Mouse (Mus musculus): Measurements from ENCODE around the gene Syde1. TPM values are rescaled to one million over a fixed set of nuclear protein-coding genes. Genes with fewer than 3 reads are reported as not detected.

Syde1 gene
- polyA plus RNA-seq, 1 experiment: 1.4 TPM

DNA sequence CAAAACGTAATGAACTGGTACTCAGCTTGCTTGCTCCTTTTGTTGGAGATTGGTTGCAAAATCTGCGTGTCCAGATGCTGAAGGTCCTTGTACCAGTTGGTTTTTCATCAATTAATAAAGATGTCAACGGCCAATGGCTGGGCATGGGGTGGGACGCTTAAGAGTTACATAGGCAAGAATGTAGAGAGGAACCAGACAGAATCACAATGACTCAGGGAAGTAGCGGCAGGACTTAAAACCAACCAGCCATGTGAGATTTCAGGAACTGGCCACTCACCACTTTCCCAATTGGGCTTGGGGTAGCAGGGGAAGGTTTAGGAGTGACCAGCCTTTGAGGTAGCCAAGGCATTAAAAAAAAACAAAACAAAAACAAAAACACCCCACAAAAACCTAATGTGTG is 8.1 kb upstream of the Syde1 start:
- TF ChIP-seq POLR2A (IDR thresholded peaks at IDR 0.05; ENCODE audit: control insufficient read depth, low read depth, low read length) (no peak), CTCF (IDR thresholded peaks at IDR 0.05; ENCODE audit: control insufficient read depth, insufficient read depth, insufficient replicate concordance, low read depth, low read length) (no peak)
- Histone ChIP-seq H3K27me3 (ENCODE audit: control insufficient read depth, insufficient read depth, low read length) (no peaks in the 10 kb centered on the region), H3K4me1 (ENCODE audit: control insufficient read depth, insufficient read depth, low read length) (peaks cover 2% of the 10 kb centered on the region; the same call in 1 of the 2 replicates), H3K36me3 (ENCODE audit: control insufficient read depth, insufficient read depth, low read length) (no peaks in the 10 kb centered on the region), H3K4me3 (ENCODE audit: control insufficient read depth, low read depth, low read length) (no peak overlapping the region), H3K27ac (ENCODE audit: control insufficient read depth, insufficient read depth, low read depth, low read length) (no peak overlapping the region)

DNA sequence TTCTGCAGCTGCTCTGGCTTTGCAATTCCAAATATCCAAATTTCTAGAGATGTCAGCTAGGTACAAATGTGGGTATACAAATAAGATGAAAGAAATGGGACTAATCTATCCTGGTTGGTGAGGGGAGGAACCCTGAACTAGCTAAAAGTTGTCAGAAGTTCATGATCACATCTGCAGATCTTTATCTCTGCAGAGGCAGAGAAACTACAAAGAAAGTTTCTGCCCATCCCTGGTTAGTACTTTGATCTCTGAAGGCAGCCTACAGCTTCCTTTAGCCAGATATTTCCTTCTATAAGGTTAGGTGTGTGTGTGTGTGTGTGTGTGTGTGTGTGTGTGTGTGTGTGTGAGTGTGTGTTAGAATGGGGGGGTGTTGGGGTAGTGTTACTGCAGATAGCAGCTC is 2.8 kb upstream of the Syde1 start:
- peaks cover 2% of the 10 kb centered on the region for H3K4me1 ChIP-seq (ENCODE audit: control insufficient read depth, insufficient read depth, low read length)
- H3K27me3 ChIP-seq (ENCODE audit: control insufficient read depth, insufficient read depth, low read length): no peaks in the 10 kb centered on the region; the same call in 1 of the 2 replicates
- no peaks in the 10 kb centered on the region for H3K36me3 ChIP-seq (ENCODE audit: control insufficient read depth, insufficient read depth, low read length)
- no peak overlapping the region for H3K27ac ChIP-seq (ENCODE audit: control insufficient read depth, insufficient read depth, low read depth, low read length)
- no peak for TF ChIP-seq POLR2A (IDR thresholded peaks at IDR 0.05; ENCODE audit: control insufficient read depth, low read depth, low read length)
- TF ChIP-seq CTCF (IDR thresholded peaks at IDR 0.05; ENCODE audit: control insufficient read depth, insufficient read depth, insufficient replicate concordance, low read depth, low read length): no peak
- no peak overlapping the region for H3K4me3 ChIP-seq (ENCODE audit: control insufficient read depth, low read depth, low read length)

DNA sequence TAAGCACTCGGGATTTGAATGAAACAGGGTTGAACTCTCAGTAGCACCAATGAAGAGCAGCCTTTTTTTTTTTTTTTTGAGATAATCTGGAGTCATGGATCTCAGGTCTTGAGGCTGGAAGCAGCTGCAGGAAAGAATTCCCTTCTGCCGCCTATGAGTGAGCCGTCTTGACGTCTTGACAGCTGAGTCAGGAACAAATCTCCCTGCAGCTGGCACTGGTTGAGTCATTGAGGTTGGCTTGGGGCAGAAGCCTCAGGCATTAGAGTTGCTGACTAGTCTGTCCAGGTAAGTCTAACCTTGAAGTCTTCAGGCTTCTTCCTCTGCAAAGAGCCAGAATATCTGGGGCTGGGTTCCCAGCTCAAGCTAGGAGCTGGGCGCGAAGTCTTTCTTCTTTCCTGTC is 2.4 kb upstream of the Syde1 start:
- H3K36me3 ChIP-seq (ENCODE audit: control insufficient read depth, insufficient read depth, low read length): no peaks in the 10 kb centered on the region
- H3K27me3 ChIP-seq (ENCODE audit: control insufficient read depth, insufficient read depth, low read length): no peaks in the 10 kb centered on the region; the same call in 1 of the 2 replicates
- TF ChIP-seq CTCF (IDR thresholded peaks at IDR 0.05; ENCODE audit: control insufficient read depth, insufficient read depth, insufficient replicate concordance, low read depth, low read length): no peak
- no peak for TF ChIP-seq POLR2A (IDR thresholded peaks at IDR 0.05; ENCODE audit: control insufficient read depth, low read depth, low read length)
- peaks cover 2% of the 10 kb centered on the region for H3K4me1 ChIP-seq (ENCODE audit: control insufficient read depth, insufficient read depth, low read length)
- no peak overlapping the region for H3K27ac ChIP-seq (ENCODE audit: control insufficient read depth, insufficient read depth, low read depth, low read length)
- H3K4me3 ChIP-seq (ENCODE audit: control insufficient read depth, low read depth, low read length): no peak overlapping the region

DNA sequence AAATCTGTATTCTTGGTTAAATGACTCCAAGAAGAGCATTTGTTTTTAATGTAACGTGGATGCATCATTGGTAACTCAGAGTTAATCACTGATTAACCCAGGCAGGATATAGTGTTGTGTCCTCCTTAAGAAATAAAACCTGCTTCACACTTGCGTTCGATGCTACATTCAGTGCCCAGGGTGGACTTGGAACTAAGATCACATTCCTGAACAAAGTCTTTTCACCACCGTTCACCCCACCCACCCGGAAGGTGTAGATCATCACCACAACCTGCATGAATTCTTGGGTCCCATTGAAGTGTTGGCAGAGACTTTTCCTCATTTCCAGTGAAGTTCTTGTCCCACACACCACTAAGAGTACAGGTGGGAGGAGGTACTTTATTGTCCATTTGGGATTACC is 2.0 kb upstream of the Syde1 start:
- Histone ChIP-seq H3K27ac (ENCODE audit: control insufficient read depth, insufficient read depth, low read depth, low read length) (no peak overlapping the region), H3K4me1 (ENCODE audit: control insufficient read depth, insufficient read depth, low read length) (peaks cover 2% of the 10 kb centered on the region), H3K27me3 (ENCODE audit: control insufficient read depth, insufficient read depth, low read length) (no peaks in the 10 kb centered on the region; the same call in 1 of the 2 replicates), H3K4me3 (ENCODE audit: control insufficient read depth, low read depth, low read length) (no peak overlapping the region), H3K36me3 (ENCODE audit: control insufficient read depth, insufficient read depth, low read length) (no peaks in the 10 kb centered on the region)
- no peak for TF ChIP-seq CTCF (IDR thresholded peaks at IDR 0.05; ENCODE audit: control insufficient read depth, insufficient read depth, insufficient replicate concordance, low read depth, low read length)
- TF ChIP-seq POLR2A (IDR thresholded peaks at IDR 0.05; ENCODE audit: control insufficient read depth, low read depth, low read length): no peak

DNA sequence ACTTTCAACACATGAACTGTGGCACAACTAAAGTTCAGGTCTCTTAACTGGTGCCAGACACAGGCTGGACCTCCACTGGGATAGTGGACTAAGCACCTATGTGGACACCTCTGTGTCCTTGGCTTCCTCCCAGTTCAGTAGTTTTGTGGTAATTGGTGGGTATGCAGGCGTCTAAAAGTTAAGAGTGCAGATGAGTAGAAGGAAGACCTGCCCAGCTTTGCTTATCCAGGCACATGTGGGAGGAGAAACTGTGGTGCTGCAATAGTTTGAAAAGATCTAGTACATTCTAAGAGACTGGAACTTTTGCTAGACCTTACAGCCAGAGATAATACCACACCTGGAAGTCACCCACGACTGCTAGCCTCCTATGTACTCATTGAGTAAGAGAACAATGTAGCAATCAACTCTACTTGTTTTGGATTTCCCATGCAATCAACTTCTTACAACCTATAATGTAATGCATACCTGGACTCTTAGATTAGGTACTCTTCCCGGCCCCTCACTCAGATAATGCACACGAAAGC is 1.2 kb upstream of the Syde1 start:
- no peak overlapping the region for H3K27ac ChIP-seq (ENCODE audit: control insufficient read depth, insufficient read depth, low read depth, low read length)
- TF ChIP-seq CTCF (IDR thresholded peaks at IDR 0.05; ENCODE audit: control insufficient read depth, insufficient read depth, insufficient replicate concordance, low read depth, low read length): no peak
- no peak for TF ChIP-seq POLR2A (IDR thresholded peaks at IDR 0.05; ENCODE audit: control insufficient read depth, low read depth, low read length)
- no peaks in the 10 kb centered on the region; the same call in 1 of the 2 replicates for H3K27me3 ChIP-seq (ENCODE audit: control insufficient read depth, insufficient read depth, low read length)
- H3K4me1 ChIP-seq (ENCODE audit: control insufficient read depth, insufficient read depth, low read length): peaks cover 3% of the 10 kb centered on the region
- H3K4me3 ChIP-seq (ENCODE audit: control insufficient read depth, low read depth, low read length): no peak overlapping the region
- no peaks in the 10 kb centered on the region for H3K36me3 ChIP-seq (ENCODE audit: control insufficient read depth, insufficient read depth, low read length)

DNA sequence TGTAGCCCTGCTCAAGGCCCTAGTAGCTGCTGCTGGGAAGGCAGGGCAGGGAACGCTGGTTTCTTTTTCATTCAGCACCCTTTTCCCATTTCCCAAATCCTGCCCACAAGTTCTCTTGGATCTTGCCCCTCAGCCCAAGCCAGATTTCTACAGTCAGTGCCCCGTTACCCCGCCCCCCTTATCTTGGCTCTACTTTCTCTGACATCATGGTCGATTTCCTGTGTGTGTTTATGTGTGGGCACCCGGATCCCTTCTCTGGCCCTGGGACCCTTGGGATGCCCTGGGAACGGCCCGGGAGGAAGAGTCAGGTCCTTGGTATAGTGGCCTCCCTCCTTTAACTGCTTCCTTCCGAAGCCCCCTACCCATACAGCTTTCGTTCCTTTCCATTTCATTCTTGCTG is 1.0 kb downstream of the Syde1 start:
- no peak overlapping the region; the same call in 1 of the 2 replicates for H3K4me3 ChIP-seq (ENCODE audit: control insufficient read depth, low read depth, low read length)
- peaks cover 8% of the 10 kb centered on the region for H3K4me1 ChIP-seq (ENCODE audit: control insufficient read depth, insufficient read depth, low read length)
- no peaks in the 10 kb centered on the region; the same call in 1 of the 2 replicates for H3K27me3 ChIP-seq (ENCODE audit: control insufficient read depth, insufficient read depth, low read length)
- H3K27ac ChIP-seq (ENCODE audit: control insufficient read depth, insufficient read depth, low read depth, low read length): no peak overlapping the region
- TF ChIP-seq CTCF (IDR thresholded peaks at IDR 0.05; ENCODE audit: control insufficient read depth, insufficient read depth, insufficient replicate concordance, low read depth, low read length) (no peak), POLR2A (IDR thresholded peaks at IDR 0.05; ENCODE audit: control insufficient read depth, low read depth, low read length) (no peak)
- no peaks in the 10 kb centered on the region for H3K36me3 ChIP-seq (ENCODE audit: control insufficient read depth, insufficient read depth, low read length)

DNA sequence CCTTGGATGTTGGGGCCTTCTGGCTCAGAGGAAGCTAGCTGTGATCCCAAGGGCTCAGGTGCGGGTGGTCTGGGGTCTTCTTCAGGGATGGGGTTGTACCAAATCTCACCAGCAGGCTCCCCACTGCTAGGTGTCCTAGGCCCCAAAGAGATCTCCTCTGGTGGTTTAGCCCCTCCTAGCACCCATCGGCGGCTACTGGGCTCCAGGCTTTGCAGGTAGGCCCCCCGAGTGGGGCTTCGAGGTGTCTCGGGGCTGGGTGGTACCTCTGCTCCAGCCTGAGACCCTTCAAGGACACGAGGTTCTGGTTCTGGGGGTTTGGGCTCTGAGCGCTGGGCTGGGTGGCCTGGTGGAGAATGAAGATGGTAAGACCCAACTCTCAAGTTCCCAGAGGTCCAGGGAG is 1.9 kb downstream of the Syde1 start:
- Histone ChIP-seq H3K36me3 (ENCODE audit: control insufficient read depth, insufficient read depth, low read length) (no peaks in the 10 kb centered on the region), H3K4me3 (ENCODE audit: control insufficient read depth, low read depth, low read length) (no peak overlapping the region), H3K27me3 (ENCODE audit: control insufficient read depth, insufficient read depth, low read length) (no peaks in the 10 kb centered on the region; the same call in 1 of the 2 replicates), H3K27ac (ENCODE audit: control insufficient read depth, insufficient read depth, low read depth, low read length) (no peak overlapping the region), H3K4me1 (ENCODE audit: control insufficient read depth, insufficient read depth, low read length) (peaks cover 11% of the 10 kb centered on the region)
- TF ChIP-seq POLR2A (IDR thresholded peaks at IDR 0.05; ENCODE audit: control insufficient read depth, low read depth, low read length) (no peak), CTCF (IDR thresholded peaks at IDR 0.05; ENCODE audit: control insufficient read depth, insufficient read depth, insufficient replicate concordance, low read depth, low read length) (no peak)

Measured in testis, adult 2 months (tissue).